In genomic region chr5:148933767-148934166, GRCm38 (mm10) we compare ENCODE assay signal across 1 mouse cellular context.
TF ChIP-seq lines count a peak whose summit lies in the region.

No protein-coding gene starts in this region.

TF ChIP-seq in MEL, 35 proteins besides CTCF, POLR2A, EP300 and RAD21 (continued from another document):
- no peak for TF ChIP-seq MEF2A (IDR thresholded peaks at IDR 0.05; ENCODE audit: extremely low read depth, insufficient replicate concordance, low read depth, low read length, poor library complexity, severe bottlenecking)
- no peak for TF ChIP-seq MYB (IDR thresholded peaks at IDR 0.05; ENCODE audit: low read depth, low read length)
- TF ChIP-seq ZNF384 (IDR thresholded peaks at IDR 0.05; ENCODE audit: low read depth, low read length), result peak; percentile 45; the same call in 1 of the 2 replicates
TF ChIP-seq in MEL: peak in this region for 4.
